Mouse (Mus musculus) ES-Bruce4 (cell line): ENCODE data around the gene Cmc2.

Experiments used
- CTCF ChIP-seq: IDR thresholded peaks from one replicate; pipeline ENCODE4 v1.8.1; 2011; ENCODE audit warnings: low read depth, low read length
- POLR2A ChIP-seq: IDR thresholded peaks from one replicate; pipeline ENCODE4 v1.8.1; 2011; ENCODE audit warnings: low read length; ENCODE audit not compliant: insufficient read depth

- TF ChIP-seq CTCF (no peak), POLR2A (no peak)
These were observed 57.8 kb downstream of the Cmc2 start for GRCm38 (mm10) chr8:116863357-116864021.
